Mouse (Mus musculus) lung, postnatal 0 days (tissue): ENCODE measurements around the gene Tuba8. TPM values are rescaled to one million over a fixed set of nuclear protein-coding genes. Genes with fewer than 3 reads are reported as not detected.
A peak's percentile ranks its signal among the peaks of the same experiment; 100 is the strongest.

Source experiments
- ATAC-seq: fragments of 200-750 bp; cut with Nextera tagmentation; 2 replicates; pipeline ENCODE4 v1.8.0; 2017; ENCODE audit warnings: moderate library complexity
- DNase-seq: peaks from one replicate; pipeline ENCODE4 v3.0.0-alpha.2; 2016; ENCODE audit warnings: low spot score
- H3K27ac ChIP-seq: fragments of 300-500 bp; sonication (generic); 2 replicates; pipeline ENCODE4 v1.5.1; 2014; ENCODE audit warnings: antibody characterized with exemption, mild to moderate bottlenecking, low read length, mixed read lengths
- H3K27me3 ChIP-seq: fragments of 300-500 bp; sonication (generic); replicated peaks from 2 replicates; pipeline ENCODE4 v1.6.1; 2014; ENCODE audit warnings: low read length, mixed read lengths; ENCODE audit not compliant: insufficient read depth
- H3K36me3 ChIP-seq: fragments of 300-500 bp; sonication (generic); 2 replicates; pipeline ENCODE4 v1.6.1; 2014; ENCODE audit warnings: low read length, mixed read lengths; ENCODE audit not compliant: insufficient read depth
- H3K4me1 ChIP-seq: fragments of 300-500 bp; sonication (generic); 2 replicates; pipeline ENCODE4 v1.6.1; 2014; ENCODE audit warnings: antibody characterized with exemption, low read depth, low read length, mixed read lengths; ENCODE audit not compliant: insufficient read depth
- H3K4me2 ChIP-seq: fragments of 300-500 bp; sonication (generic); replicated peaks from 2 replicates; pipeline ENCODE4 v1.6.1; 2014; ENCODE audit warnings: low read depth, mild to moderate bottlenecking, low read length, moderate library complexity, mixed read lengths
- H3K4me3 ChIP-seq: fragments of 300-500 bp; sonication (generic); 2 replicates; pipeline ENCODE4 v1.5.1; 2014; ENCODE audit warnings: low read depth, low read length
- H3K9ac ChIP-seq: fragments of 300-500 bp; sonication (generic); replicated peaks from 2 replicates; pipeline ENCODE4 v1.6.1; 2014; ENCODE audit warnings: low read depth, mild to moderate bottlenecking
- H3K9me3 ChIP-seq: fragments of 300-500 bp; sonication (generic); 2 replicates; pipeline ENCODE4 v1.6.1; 2016; ENCODE audit warnings: low read length, mixed read lengths
- CTCF ChIP-seq: IDR thresholded peaks from 2 replicates; pipeline ENCODE4 v1.5.1; 2016; ENCODE audit warnings: antibody characterized with exemption, mild to moderate bottlenecking
- EP300 ChIP-seq: IDR thresholded peaks from 2 replicates; pipeline ENCODE4 v1.6.1; 2016; ENCODE audit warnings: antibody characterized with exemption, mild to moderate bottlenecking, control low read depth
- WGBS: fragments of 180-500 bp; shearing (Covaris S2); extraction: QIAGEN DNeasy Blood & Tissue Kit; methylation state at CpG from one replicate; pipeline ENCODE4 v1.1.7; 2014; 5-methylcytosine and 5-hydroxymethylcytosine counted together
- polyA plus RNA-seq: library from polyadenylated mRNA; unstranded; fragments of >200 nt; fragmentation: Nextera tagmentation; extraction: Ambion mirVana; gene quantifications from 2 replicates; pipeline ENCODE4 v1.2.1, GENCODE M21; 2015

The Tuba8 gene
- polyA plus RNA-seq, 1 experiment from 2014 or later = 13.9 TPM

GRCm38 (mm10) chr6:121209584-121209983 lies 912 bp upstream of the Tuba8 start:
- WGBS = 58% methylated on average over 2 of the region's 2 CpGs
- Histone ChIP-seq H3K27ac (peak overlapping the region; percentile 55), H3K36me3 (no peaks in the 10 kb centered on the region), H3K4me2 (peak overlapping the region; percentile 54; the same call in 1 of the 2 replicates), H3K4me3 (no peak overlapping the region), H3K27me3 (0 out of 2 replicates have a peak, but pooled peaks cover 7% of the 10 kb centered on the region), H3K9me3 (no peaks in the 10 kb centered on the region), H3K9ac (no peak overlapping the region), H3K4me1 (no peaks in the 10 kb centered on the region; the same call in 1 of the 2 replicates)
- ATAC-seq (peak; percentile 82), DNase-seq (peak; percentile 92)
- no peak for TF ChIP-seq CTCF
- peak; percentile 92 for TF ChIP-seq EP300

- Histone ChIP-seq H3K27ac (peak overlapping the region; percentile 55), H3K36me3 (no peaks in the 10 kb centered on the region), H3K4me3 (peak overlapping the region; percentile 40), H3K4me2 (peak overlapping the region; percentile 54), H3K4me1 (no peaks in the 10 kb centered on the region; the same call in 1 of the 2 replicates), H3K9ac (peak overlapping the region; percentile 34; the same call in 1 of the 2 replicates), H3K9me3 (no peaks in the 10 kb centered on the region), H3K27me3 (0 out of 2 replicates have a peak, but pooled peaks cover 7% of the 10 kb centered on the region)
- ATAC-seq (no peak), DNase-seq (no peak)
- TF ChIP-seq EP300 (no peak), CTCF (no peak)
- WGBS = 1% methylated on average over 12 of the region's 12 CpGs
These were observed 412 bp downstream of the Tuba8 start for GRCm38 (mm10) chr6:121210926-121211289.

GRCm38 (mm10) chr6:121211743-121212142 lies 1.2 kb downstream of the Tuba8 start:
- H3K27ac ChIP-seq = peak overlapping the region; percentile 55
- H3K4me3 ChIP-seq = peak overlapping the region; percentile 40
- ATAC-seq (peak; percentile 60), DNase-seq (peak; percentile 86)
- H3K36me3 ChIP-seq = no peaks in the 10 kb centered on the region
- H3K27me3 ChIP-seq = 0 out of 2 replicates have a peak, but pooled peaks cover 7% of the 10 kb centered on the region
- H3K4me1 ChIP-seq = no peaks in the 10 kb centered on the region; the same call in 1 of the 2 replicates
- H3K9ac ChIP-seq = 0 out of 2 replicates have a peak overlapping the region, but pooled peaks have one; percentile 16
- no peak for TF ChIP-seq CTCF
- TF ChIP-seq EP300 = 0 out of 2 replicates have a peak, but pooled peaks have one; percentile 46
- H3K4me2 ChIP-seq = peak overlapping the region; percentile 54
- no peaks in the 10 kb centered on the region for H3K9me3 ChIP-seq
- 3% methylated on average over 5 of the region's 5 CpGs for WGBS

GRCm38 (mm10) chr6:121212988-121213387 lies 2.5 kb downstream of the Tuba8 start:
- Histone ChIP-seq H3K4me2 (no peak overlapping the region), H3K9me3 (no peaks in the 10 kb centered on the region), H3K27ac (no peak overlapping the region), H3K9ac (no peak overlapping the region), H3K27me3 (0 out of 2 replicates have a peak, but pooled peaks cover 7% of the 10 kb centered on the region), H3K36me3 (no peaks in the 10 kb centered on the region), H3K4me1 (no peaks in the 10 kb centered on the region; the same call in 1 of the 2 replicates), H3K4me3 (no peak overlapping the region)
- ATAC-seq = peak; percentile 25
- peak; percentile 85 for DNase-seq
- 57% methylated on average over 4 of the region's 4 CpGs for WGBS
- TF ChIP-seq CTCF = no peak
- peak; percentile 89 for TF ChIP-seq EP300

- 69% methylated on average over 5 of the region's 5 CpGs for WGBS
These were observed 3.7 kb downstream of the Tuba8 start for GRCm38 (mm10) chr6:121214221-121214620.

GRCm38 (mm10) chr6:121214667-121215330 lies 4.3 kb downstream of the Tuba8 start:
- no peaks in the 10 kb centered on the region for H3K9me3 ChIP-seq
- no peak for DNase-seq
- H3K36me3 ChIP-seq = no peaks in the 10 kb centered on the region
- no peak overlapping the region for H3K4me2 ChIP-seq
- H3K4me1 ChIP-seq = no peaks in the 10 kb centered on the region; the same call in 1 of the 2 replicates
- WGBS = 59% methylated on average over 8 of the region's 8 CpGs
- H3K27me3 ChIP-seq = 0 out of 2 replicates have a peak, but pooled peaks cover 7% of the 10 kb centered on the region
- no peak for TF ChIP-seq CTCF
- TF ChIP-seq EP300 = no peak
- no peak for ATAC-seq
- H3K27ac ChIP-seq = no peak overlapping the region
- no peak overlapping the region for H3K9ac ChIP-seq
- H3K4me3 ChIP-seq = no peak overlapping the region

More at GRCm38 (mm10) chr6:121214221-121214620, 3.7 kb downstream of the Tuba8 start:
- ATAC-seq (no peak), DNase-seq (no peak)
- TF ChIP-seq CTCF (no peak), EP300 (no peak)
- Histone ChIP-seq H3K4me2 (no peak overlapping the region), H3K9ac (no peak overlapping the region), H3K4me1 (no peaks in the 10 kb centered on the region; the same call in 1 of the 2 replicates), H3K9me3 (no peaks in the 10 kb centered on the region), H3K36me3 (no peaks in the 10 kb centered on the region), H3K27me3 (0 out of 2 replicates have a peak, but pooled peaks cover 7% of the 10 kb centered on the region), H3K4me3 (no peak overlapping the region), H3K27ac (no peak overlapping the region)
